Mouse (Mus musculus): ENCODE results near the gene Gpr149. TPM values are rescaled to one million over a fixed set of nuclear protein-coding genes. Genes with fewer than 3 reads are reported as not detected.

The Gpr149 gene
- not detected in 2 replicates for polyA plus RNA-seq (2015; fragmentation: Nextera tagmentation; extraction: Ambion mirVana)

GRCm38 (mm10) chr3:62604973-62605372 lies at the start of gene Gpr149:
Gene Gpr149, minus strand, starts transcription at chr3:62605140.
- Histone ChIP-seq H3K9ac (replicated peaks) (no peak within 1 kb of the TSS), H3K4me2 (ENCODE audit: low read depth, low read length) (peak within 1 kb of the TSS; percentile 30; the same call in 1 of the 2 replicates), H3K27me3 (ENCODE audit: insufficient read depth, low read length) (0 out of 2 replicates have a peak, but pooled peaks cover 3% of the 10 kb centered on the region), H3K27ac (ENCODE audit: low read depth) (no peak within 1 kb of the TSS), H3K4me1 (ENCODE audit: insufficient read depth) (no peaks in the 10 kb centered on the region; the same call in 1 of the 2 replicates), H3K9me3 (ENCODE audit: low read length) (no peaks in the 10 kb centered on the region), H3K4me3 (ENCODE audit: low read depth, low read length) (no peak within 1 kb of the TSS), H3K36me3 (replicated peaks; ENCODE audit: insufficient read depth, low read length) (no peaks in the 10 kb centered on the region)
- TF ChIP-seq CTCF (IDR thresholded peaks at IDR 0.05; ENCODE audit: low read depth) (no peak), EP300 (IDR thresholded peaks at IDR 0.05; ENCODE audit: low read depth) (no peak)
- ATAC-seq, result no peak
- 53% methylated on average over 1 of the region's 1 CpGs for WGBS (ENCODE audit: insufficient replicate concordance)
- no peak for DNase-seq

- Histone ChIP-seq H3K4me2 (ENCODE audit: low read depth, low read length) (no peak overlapping the region), H3K27me3 (ENCODE audit: insufficient read depth, low read length) (no peaks in the 10 kb centered on the region), H3K27ac (ENCODE audit: low read depth) (no peak overlapping the region), H3K36me3 (replicated peaks; ENCODE audit: insufficient read depth, low read length) (no peaks in the 10 kb centered on the region), H3K9me3 (ENCODE audit: low read length) (no peaks in the 10 kb centered on the region), H3K4me1 (ENCODE audit: insufficient read depth) (no peaks in the 10 kb centered on the region), H3K4me3 (ENCODE audit: low read depth, low read length) (no peak overlapping the region), H3K9ac (replicated peaks) (no peak overlapping the region)
- ATAC-seq (no peak), DNase-seq (no peak)
- 76% methylated on average over 1 of the region's 1 CpGs for WGBS (ENCODE audit: insufficient replicate concordance)
- no peak for TF ChIP-seq EP300 (IDR thresholded peaks at IDR 0.05; ENCODE audit: low read depth)
- TF ChIP-seq CTCF (IDR thresholded peaks at IDR 0.05; ENCODE audit: low read depth), result no peak
Observed at GRCm38 (mm10) chr3:62650551-62650950, 45.6 kb upstream of the Gpr149 start.

- WGBS (ENCODE audit: insufficient replicate concordance), result 56% methylated on average over 3 of the region's 3 CpGs
- no peak for TF ChIP-seq EP300 (IDR thresholded peaks at IDR 0.05; ENCODE audit: low read depth)
- no peak for TF ChIP-seq CTCF (IDR thresholded peaks at IDR 0.05; ENCODE audit: low read depth)
Observed at GRCm38 (mm10) chr3:62610861-62611260, 5.9 kb upstream of the Gpr149 start.

GRCm38 (mm10) chr3:62605931-62606330 lies 991 bp upstream of the Gpr149 start:
- 0 out of 2 replicates have a peak, but pooled peaks cover 3% of the 10 kb centered on the region for H3K27me3 ChIP-seq (ENCODE audit: insufficient read depth, low read length)
- no peak overlapping the region for H3K4me3 ChIP-seq (ENCODE audit: low read depth, low read length)
- no peak overlapping the region for H3K27ac ChIP-seq (ENCODE audit: low read depth)
- no peak overlapping the region for H3K9ac ChIP-seq (replicated peaks)
- no peak for ATAC-seq
- TF ChIP-seq CTCF (IDR thresholded peaks at IDR 0.05; ENCODE audit: low read depth) (no peak), EP300 (IDR thresholded peaks at IDR 0.05; ENCODE audit: low read depth) (no peak)
- no peak for DNase-seq
- no peaks in the 10 kb centered on the region for H3K36me3 ChIP-seq (replicated peaks; ENCODE audit: insufficient read depth, low read length)
- no peaks in the 10 kb centered on the region; the same call in 1 of the 2 replicates for H3K4me1 ChIP-seq (ENCODE audit: insufficient read depth)
- no peak overlapping the region for H3K4me2 ChIP-seq (ENCODE audit: low read depth, low read length)
- no peaks in the 10 kb centered on the region for H3K9me3 ChIP-seq (ENCODE audit: low read length)
- 64% methylated on average over 2 of the region's 2 CpGs for WGBS (ENCODE audit: insufficient replicate concordance)

More at GRCm38 (mm10) chr3:62610861-62611260, 5.9 kb upstream of the Gpr149 start:
- Histone ChIP-seq H3K9me3 (ENCODE audit: low read length) (no peaks in the 10 kb centered on the region), H3K4me1 (ENCODE audit: insufficient read depth) (no peaks in the 10 kb centered on the region), H3K36me3 (replicated peaks; ENCODE audit: insufficient read depth, low read length) (no peaks in the 10 kb centered on the region), H3K27ac (ENCODE audit: low read depth) (no peak overlapping the region), H3K27me3 (ENCODE audit: insufficient read depth, low read length) (no peaks in the 10 kb centered on the region), H3K4me3 (ENCODE audit: low read depth, low read length) (no peak overlapping the region), H3K4me2 (ENCODE audit: low read depth, low read length) (no peak overlapping the region), H3K9ac (replicated peaks) (no peak overlapping the region)
- no peak for ATAC-seq
- no peak for DNase-seq

GRCm38 (mm10) chr3:62604047-62604391 lies 921 bp downstream of the Gpr149 start:
- H3K27me3 ChIP-seq (ENCODE audit: insufficient read depth, low read length), result 0 out of 2 replicates have a peak, but pooled peaks cover 3% of the 10 kb centered on the region
- no peak overlapping the region for H3K4me3 ChIP-seq (ENCODE audit: low read depth, low read length)
- peak overlapping the region; percentile 30; the same call in 1 of the 2 replicates for H3K4me2 ChIP-seq (ENCODE audit: low read depth, low read length)
- H3K4me1 ChIP-seq (ENCODE audit: insufficient read depth), result no peaks in the 10 kb centered on the region; the same call in 1 of the 2 replicates
- H3K9me3 ChIP-seq (ENCODE audit: low read length), result no peaks in the 10 kb centered on the region
- H3K27ac ChIP-seq (ENCODE audit: low read depth), result no peak overlapping the region
- DNase-seq (no peak), ATAC-seq (no peak)
- 18% methylated on average over 10 of the region's 10 CpGs for WGBS (ENCODE audit: insufficient replicate concordance)
- no peak for TF ChIP-seq EP300 (IDR thresholded peaks at IDR 0.05; ENCODE audit: low read depth)
- TF ChIP-seq CTCF (IDR thresholded peaks at IDR 0.05; ENCODE audit: low read depth), result no peak
- H3K9ac ChIP-seq (replicated peaks), result no peak overlapping the region
- H3K36me3 ChIP-seq (replicated peaks; ENCODE audit: insufficient read depth, low read length), result no peaks in the 10 kb centered on the region

GRCm38 (mm10) chr3:62603231-62604046 lies 1.5 kb downstream of the Gpr149 start:
- no peaks in the 10 kb centered on the region for H3K36me3 ChIP-seq (replicated peaks; ENCODE audit: insufficient read depth, low read length)
- 1% methylated on average over 40 of the region's 40 CpGs for WGBS (ENCODE audit: insufficient replicate concordance)
- no peak overlapping the region for H3K4me3 ChIP-seq (ENCODE audit: low read depth, low read length)
- no peak overlapping the region for H3K9ac ChIP-seq (replicated peaks)
- DNase-seq, result no peak
- H3K27me3 ChIP-seq (ENCODE audit: insufficient read depth, low read length), result 0 out of 2 replicates have a peak, but pooled peaks cover 3% of the 10 kb centered on the region
- peak overlapping the region; percentile 30; the same call in 1 of the 2 replicates for H3K4me2 ChIP-seq (ENCODE audit: low read depth, low read length)
- TF ChIP-seq EP300 (IDR thresholded peaks at IDR 0.05; ENCODE audit: low read depth) (no peak), CTCF (IDR thresholded peaks at IDR 0.05; ENCODE audit: low read depth) (no peak)
- H3K4me1 ChIP-seq (ENCODE audit: insufficient read depth), result no peaks in the 10 kb centered on the region; the same call in 1 of the 2 replicates
- no peaks in the 10 kb centered on the region for H3K9me3 ChIP-seq (ENCODE audit: low read length)
- ATAC-seq, result no peak
- H3K27ac ChIP-seq (ENCODE audit: low read depth), result no peak overlapping the region
